Mouse (Mus musculus): ENCODE measurements around the gene Chpf. TPM values are rescaled to one million over a fixed set of nuclear protein-coding genes. Genes with fewer than 3 reads are reported as not detected.

Gene Chpf
- polyA plus RNA-seq, 1 experiment from 2014 or later: 29.5 TPM

GRCm38 (mm10) chr1:75507006-75507405, 27.9 kb upstream of the Chpf start, which contains the start of gene Inha:
Inha (plus strand) TSS chr1:75507077.
- Histone ChIP-seq H3K4me3 (peak within 1 kb of the TSS; percentile 79), H3K27ac (peak within 1 kb of the TSS; percentile 98), H3K9me3 (no peaks in the 10 kb centered on the region), H3K36me3 (peaks cover 17% of the 10 kb centered on the region), H3K27me3 (no peaks in the 10 kb centered on the region), H3K9ac (peak within 1 kb of the TSS; percentile 99), H3K4me2 (peak within 1 kb of the TSS; percentile 79), H3K4me1 (peaks cover 48% of the 10 kb centered on the region)
- WGBS: 47% methylated on average over 10 of the region's 10 CpGs
- no peak for ATAC-seq (ENCODE audit: borderline replicate concordance, extremely low read depth, low FRiP score, low TSS enrichment)

GRCm38 (mm10) chr1:75505956-75506831, 27.1 kb upstream of the Chpf start, which contains the start of gene Obsl1:
Obsl1 (minus strand) TSS chr1:75506452.
- H3K36me3 ChIP-seq: peaks cover 25% of the 10 kb centered on the region
- no peaks in the 10 kb centered on the region for H3K27me3 ChIP-seq
- H3K27ac ChIP-seq: peak within 1 kb of the TSS; percentile 98
- H3K9ac ChIP-seq: peak within 1 kb of the TSS; percentile 99
- peak within 1 kb of the TSS; percentile 79 for H3K4me3 ChIP-seq
- WGBS: under 1% methylated on average over 63 of the region's 65 CpGs
- ATAC-seq (ENCODE audit: borderline replicate concordance, extremely low read depth, low FRiP score, low TSS enrichment): peak; percentile 94
- peaks cover 39% of the 10 kb centered on the region for H3K4me1 ChIP-seq
- H3K4me2 ChIP-seq: peak within 1 kb of the TSS; percentile 79
- no peaks in the 10 kb centered on the region for H3K9me3 ChIP-seq

GRCm38 (mm10) chr1:75505159-75505955, 26.2 kb upstream of the Chpf start:
- peaks cover 34% of the 10 kb centered on the region for H3K4me1 ChIP-seq
- under 1% methylated on average over 84 of the region's 84 CpGs for WGBS
- H3K9me3 ChIP-seq: no peaks in the 10 kb centered on the region
- peak overlapping the region; percentile 79 for H3K4me2 ChIP-seq
- H3K27me3 ChIP-seq: no peaks in the 10 kb centered on the region
- peak overlapping the region; percentile 99 for H3K9ac ChIP-seq
- peak; percentile 43 for ATAC-seq (ENCODE audit: borderline replicate concordance, extremely low read depth, low FRiP score, low TSS enrichment)
- H3K36me3 ChIP-seq: peaks cover 33% of the 10 kb centered on the region
- H3K27ac ChIP-seq: peak overlapping the region; percentile 98
- peak overlapping the region; percentile 79 for H3K4me3 ChIP-seq

GRCm38 (mm10) chr1:75504256-75505045, 25.3 kb upstream of the Chpf start:
- no peaks in the 10 kb centered on the region for H3K9me3 ChIP-seq
- H3K36me3 ChIP-seq: peaks cover 42% of the 10 kb centered on the region
- H3K27me3 ChIP-seq: no peaks in the 10 kb centered on the region
- H3K27ac ChIP-seq: peak overlapping the region; percentile 98
- 43% methylated on average over 9 of the region's 9 CpGs for WGBS
- peak overlapping the region; percentile 99 for H3K9ac ChIP-seq
- peak overlapping the region; percentile 79 for H3K4me2 ChIP-seq
- H3K4me3 ChIP-seq: peak overlapping the region; percentile 79
- H3K4me1 ChIP-seq: peaks cover 31% of the 10 kb centered on the region
- no peak for ATAC-seq (ENCODE audit: borderline replicate concordance, extremely low read depth, low FRiP score, low TSS enrichment)

- Histone ChIP-seq H3K27me3 (no peaks in the 10 kb centered on the region), H3K9me3 (no peaks in the 10 kb centered on the region), H3K4me3 (peak overlapping the region; percentile 7; the same call in 1 of the 2 replicates), H3K27ac (no peak overlapping the region), H3K36me3 (peaks cover 51% of the 10 kb centered on the region), H3K9ac (no peak overlapping the region), H3K4me2 (peak overlapping the region; percentile 79), H3K4me1 (peaks cover 31% of the 10 kb centered on the region)
- no peak for ATAC-seq (ENCODE audit: borderline replicate concordance, extremely low read depth, low FRiP score, low TSS enrichment)
- 71% methylated on average over 23 of the region's 23 CpGs for WGBS
These were observed 24.5 kb upstream of the Chpf start for GRCm38 (mm10) chr1:75503651-75503980.

GRCm38 (mm10) chr1:75502945-75503650, 24.0 kb upstream of the Chpf start:
- Histone ChIP-seq H3K27me3 (no peaks in the 10 kb centered on the region), H3K4me2 (peak overlapping the region; percentile 79), H3K36me3 (peaks cover 56% of the 10 kb centered on the region), H3K27ac (no peak overlapping the region), H3K9me3 (no peaks in the 10 kb centered on the region), H3K9ac (no peak overlapping the region), H3K4me1 (peaks cover 31% of the 10 kb centered on the region), H3K4me3 (no peak overlapping the region)
- 85% methylated on average over 25 of the region's 25 CpGs for WGBS
- ATAC-seq (ENCODE audit: borderline replicate concordance, extremely low read depth, low FRiP score, low TSS enrichment): no peak

- H3K27me3 ChIP-seq: no peaks in the 10 kb centered on the region
- peaks cover 25% of the 10 kb centered on the region for H3K4me1 ChIP-seq
- H3K9me3 ChIP-seq: no peaks in the 10 kb centered on the region
- no peak overlapping the region for H3K4me2 ChIP-seq
- H3K27ac ChIP-seq: no peak overlapping the region
- H3K9ac ChIP-seq: no peak overlapping the region
- 93% methylated on average over 9 of the region's 9 CpGs for WGBS
- H3K4me3 ChIP-seq: no peak overlapping the region
- peaks cover 67% of the 10 kb centered on the region for H3K36me3 ChIP-seq
- ATAC-seq (ENCODE audit: borderline replicate concordance, extremely low read depth, low FRiP score, low TSS enrichment): no peak
These were observed 22.8 kb upstream of the Chpf start for GRCm38 (mm10) chr1:75501905-75502304.

GRCm38 (mm10) chr1:75499441-75499840, 20.3 kb upstream of the Chpf start:
- no peaks in the 10 kb centered on the region for H3K27me3 ChIP-seq
- no peak for ATAC-seq (ENCODE audit: borderline replicate concordance, extremely low read depth, low FRiP score, low TSS enrichment)
- H3K27ac ChIP-seq: no peak overlapping the region
- 73% methylated on average over 7 of the region's 7 CpGs for WGBS
- H3K4me1 ChIP-seq: peaks cover 12% of the 10 kb centered on the region
- H3K9me3 ChIP-seq: no peaks in the 10 kb centered on the region
- no peak overlapping the region for H3K4me3 ChIP-seq
- no peak overlapping the region for H3K4me2 ChIP-seq
- H3K36me3 ChIP-seq: peaks cover 81% of the 10 kb centered on the region
- H3K9ac ChIP-seq: no peak overlapping the region

GRCm38 (mm10) chr1:75498897-75499296, 19.8 kb upstream of the Chpf start:
- ATAC-seq (ENCODE audit: borderline replicate concordance, extremely low read depth, low FRiP score, low TSS enrichment): no peak
- Histone ChIP-seq H3K4me1 (peaks cover 7% of the 10 kb centered on the region), H3K27me3 (no peaks in the 10 kb centered on the region), H3K4me3 (no peak overlapping the region), H3K9me3 (no peaks in the 10 kb centered on the region), H3K9ac (no peak overlapping the region), H3K36me3 (peaks cover 78% of the 10 kb centered on the region), H3K27ac (no peak overlapping the region), H3K4me2 (no peak overlapping the region)
- WGBS: 77% methylated on average over 4 of the region's 4 CpGs

- 51% methylated on average over 12 of the region's 12 CpGs for WGBS
- Histone ChIP-seq H3K27ac (no peak overlapping the region), H3K36me3 (peaks cover 70% of the 10 kb centered on the region)
These were observed 15.9 kb upstream of the Chpf start for GRCm38 (mm10) chr1:75494878-75495548.

More at GRCm38 (mm10) chr1:75494878-75495548, 15.9 kb upstream of the Chpf start:
- Histone ChIP-seq H3K4me1 (no peaks in the 10 kb centered on the region), H3K4me2 (no peak overlapping the region), H3K9ac (no peak overlapping the region), H3K27me3 (no peaks in the 10 kb centered on the region; the same call in 1 of the 2 replicates), H3K4me3 (no peak overlapping the region), H3K9me3 (no peaks in the 10 kb centered on the region)
- ATAC-seq (ENCODE audit: borderline replicate concordance, extremely low read depth, low FRiP score, low TSS enrichment): no peak

Measured in lung, embryonic 15.5 days (tissue).